Comparison of ENCODE assay signal across 8 mouse cellular contexts in genomic region chr7:45016761-45017160, GRCm38 (mm10). TPM values are rescaled to one million over a fixed set of nuclear protein-coding genes. Genes with fewer than 3 reads are reported as not detected.
DNase-seq lines count a peak whose midpoint lies in the region; ATAC-seq lines count a peak whose summit lies in the region.

No protein-coding gene starts in this region.

- H3K36me3 ChIP-seq in kidney, embryonic 15.5 days, result peaks cover 23% of the 10 kb centered on the region
- peaks cover 10% of the 10 kb centered on the region for H3K36me3 ChIP-seq in hindbrain, embryonic 16.5 days (ENCODE audit: control insufficient read depth, insufficient read depth, low read length)
- H3K36me3 ChIP-seq in midbrain, embryonic 16.5 days (ENCODE audit: control insufficient read depth, insufficient read depth, low read length), result peaks cover 13% of the 10 kb centered on the region

- ATAC-seq in kidney, embryonic 15.5 days (replicated peaks; ENCODE audit: low FRiP score), result no peak
- ATAC-seq in hindbrain, embryonic 16.5 days, result no peak; the same call in 1 of the 2 replicates
- ATAC-seq in midbrain, embryonic 16.5 days, result peak; percentile 4; the same call in 1 of the 2 replicates

- peak overlapping the region; percentile 95 for H3K4me3 ChIP-seq in kidney, embryonic 15.5 days (replicated peaks)
- peak overlapping the region; percentile 70 for H3K4me3 ChIP-seq in brown adipose tissue, adult 24 weeks (ENCODE audit: insufficient read depth, low read depth, low read length)
- peak overlapping the region; percentile 60 for H3K4me3 ChIP-seq in hindbrain, embryonic 16.5 days (ENCODE audit: low read length)
- H3K4me3 ChIP-seq in midbrain, embryonic 16.5 days (ENCODE audit: low read depth, low read length), result peak overlapping the region; percentile 93

- peak overlapping the region; percentile 50 for H3K9ac ChIP-seq in kidney, embryonic 15.5 days
- H3K9ac ChIP-seq in hindbrain, embryonic 16.5 days (ENCODE audit: low read depth, low read length), result peak overlapping the region; percentile 25
- H3K9ac ChIP-seq in midbrain, embryonic 16.5 days (ENCODE audit: low read depth, low read length), result peak overlapping the region; percentile 71

- DNase-seq in kidney, postnatal 36 days, result no peak
- DNase-seq in cerebellum, postnatal 4 days (ENCODE audit: low spot score in 2 of 2), result no peak
- no peak for DNase-seq in cerebellum, adult 11-12 months
- no peak for DNase-seq in ovary, adult 18-20 months (ENCODE audit: low spot score)

- peak overlapping the region; percentile 98 for H3K27ac ChIP-seq in kidney, embryonic 15.5 days
- peak overlapping the region; percentile 100 for H3K27ac ChIP-seq in brown adipose tissue, adult 24 weeks (replicated peaks; ENCODE audit: low read depth, low read length)
- peak overlapping the region; percentile 82 for H3K27ac ChIP-seq in hindbrain, embryonic 16.5 days (ENCODE audit: low read depth, low read length)
- peak overlapping the region; percentile 66 for H3K27ac ChIP-seq in midbrain, embryonic 16.5 days (ENCODE audit: low read length)

- peak overlapping the region; percentile 91 for H3K4me2 ChIP-seq in kidney, embryonic 15.5 days
- peak overlapping the region; percentile 93 for H3K4me2 ChIP-seq in hindbrain, embryonic 16.5 days (ENCODE audit: low read length)
- H3K4me2 ChIP-seq in midbrain, embryonic 16.5 days (ENCODE audit: low read length), result peak overlapping the region; percentile 94

- H3K4me1 ChIP-seq in kidney, embryonic 15.5 days, result peaks cover 41% of the 10 kb centered on the region
- H3K4me1 ChIP-seq in brown adipose tissue, adult 24 weeks (ENCODE audit: control insufficient read depth, insufficient read depth, insufficient read length, low read length), result peaks cover 6% of the 10 kb centered on the region; the same call in 1 of the 2 replicates
- H3K4me1 ChIP-seq in hindbrain, embryonic 16.5 days (ENCODE audit: control insufficient read depth, insufficient read depth, low read depth, low read length), result peaks cover 20% of the 10 kb centered on the region
- H3K4me1 ChIP-seq in midbrain, embryonic 16.5 days (ENCODE audit: control insufficient read depth, insufficient read depth, low read length), result peaks cover 23% of the 10 kb centered on the region

- no peaks in the 10 kb centered on the region for H3K9me3 ChIP-seq in kidney, embryonic 15.5 days (replicated peaks)
- no peaks in the 10 kb centered on the region for H3K9me3 ChIP-seq in hindbrain, embryonic 16.5 days (ENCODE audit: control insufficient read depth, low read length)
- no peaks in the 10 kb centered on the region for H3K9me3 ChIP-seq in midbrain, embryonic 16.5 days (replicated peaks; ENCODE audit: control insufficient read depth, low read length, poor library complexity, severe bottlenecking)

- H3K27me3 ChIP-seq in kidney, embryonic 15.5 days, result 0 out of 2 replicates have a peak, but pooled peaks cover 4% of the 10 kb centered on the region
- H3K27me3 ChIP-seq in hindbrain, embryonic 16.5 days (replicated peaks; ENCODE audit: control insufficient read depth, insufficient read depth, low read length), result no peaks in the 10 kb centered on the region
- no peaks in the 10 kb centered on the region for H3K27me3 ChIP-seq in midbrain, embryonic 16.5 days (ENCODE audit: control insufficient read depth, insufficient read depth, low read depth, low read length)

- WGBS in kidney, embryonic 15.5 days, result 4% methylated on average over 4 of the region's 4 CpGs
- 4% methylated on average over 4 of the region's 4 CpGs for WGBS in hindbrain, embryonic 16.5 days
- WGBS in midbrain, embryonic 16.5 days, result 3% methylated on average over 4 of the region's 4 CpGs

RNA-seq across cellular contexts. Expression of gene Scaf1, which starts 0.6 kb away (rescaled TPM):
- polyA plus RNA-seq in kidney, embryonic 15.5 days (2015; fragmentation: Nextera tagmentation; extraction: Ambion mirVana), result 35.5 and 40.1 TPM in 2 replicates
- polyA plus RNA-seq in brown adipose tissue, adult 24 weeks (2012; ENCODE audit: insufficient read depth, insufficient read length, missing spikeins), result 26.3 and 27.5 TPM in 2 replicates
- 38.6 and 47.1 TPM in 2 replicates for polyA plus RNA-seq in hindbrain, embryonic 16.5 days (2015; fragmentation: Nextera tagmentation; extraction: Ambion mirVana)
- polyA plus RNA-seq in midbrain, embryonic 16.5 days (2015; fragmentation: Nextera tagmentation; extraction: Ambion mirVana), result 42.4 and 47.8 TPM in 2 replicates

RNA-seq across cellular contexts. Expression of gene Rras, which starts 1.0 kb away (rescaled TPM):
- 32.6 and 43.2 TPM in 2 replicates for polyA plus RNA-seq in kidney, embryonic 15.5 days (2015; fragmentation: Nextera tagmentation; extraction: Ambion mirVana)
- 76.5 and 82.6 TPM in 2 replicates for polyA plus RNA-seq in brown adipose tissue, adult 24 weeks (2012; ENCODE audit: insufficient read depth, insufficient read length, missing spikeins)
- polyA plus RNA-seq in hindbrain, embryonic 16.5 days (2015; fragmentation: Nextera tagmentation; extraction: Ambion mirVana), result 13.1 and 16.7 TPM in 2 replicates
- 12.2 and 12.4 TPM in 2 replicates for polyA plus RNA-seq in midbrain, embryonic 16.5 days (2015; fragmentation: Nextera tagmentation; extraction: Ambion mirVana)

RNA-seq across cellular contexts. Expression of gene Bcl2l12, which starts 18.2 kb away (rescaled TPM):
- polyA plus RNA-seq in kidney, embryonic 15.5 days (2015; fragmentation: Nextera tagmentation; extraction: Ambion mirVana), result 60.7 and 66.5 TPM in 2 replicates
- 8.9 and 9.1 TPM in 2 replicates for polyA plus RNA-seq in brown adipose tissue, adult 24 weeks (2012; ENCODE audit: insufficient read depth, insufficient read length, missing spikeins)
- 10.2 and 15.7 TPM in 2 replicates for polyA plus RNA-seq in hindbrain, embryonic 16.5 days (2015; fragmentation: Nextera tagmentation; extraction: Ambion mirVana)
- 7.0 and 8.3 TPM in 2 replicates for polyA plus RNA-seq in midbrain, embryonic 16.5 days (2015; fragmentation: Nextera tagmentation; extraction: Ambion mirVana)

RNA-seq across cellular contexts. Expression of gene Irf3, which starts 19.3 kb away (rescaled TPM):
- 86.4 and 90.4 TPM in 2 replicates for polyA plus RNA-seq in kidney, embryonic 15.5 days (2015; fragmentation: Nextera tagmentation; extraction: Ambion mirVana)
- polyA plus RNA-seq in brown adipose tissue, adult 24 weeks (2012; ENCODE audit: insufficient read depth, insufficient read length, missing spikeins), result 40.8 and 41.4 TPM in 2 replicates
- 63.5 and 65.4 TPM in 2 replicates for polyA plus RNA-seq in hindbrain, embryonic 16.5 days (2015; fragmentation: Nextera tagmentation; extraction: Ambion mirVana)
- 52.3 and 53.6 TPM in 2 replicates for polyA plus RNA-seq in midbrain, embryonic 16.5 days (2015; fragmentation: Nextera tagmentation; extraction: Ambion mirVana)

RNA-seq across cellular contexts. Expression of gene Prmt1, which starts 30.4 kb away (rescaled TPM):
- polyA plus RNA-seq in kidney, embryonic 15.5 days (2015; fragmentation: Nextera tagmentation; extraction: Ambion mirVana), result 704 and 710 TPM in 2 replicates
- polyA plus RNA-seq in brown adipose tissue, adult 24 weeks (2012; ENCODE audit: insufficient read depth, insufficient read length, missing spikeins), result 47.1 and 73.7 TPM in 2 replicates
- 629 and 637 TPM in 2 replicates for polyA plus RNA-seq in hindbrain, embryonic 16.5 days (2015; fragmentation: Nextera tagmentation; extraction: Ambion mirVana)
- 671 and 697 TPM in 2 replicates for polyA plus RNA-seq in midbrain, embryonic 16.5 days (2015; fragmentation: Nextera tagmentation; extraction: Ambion mirVana)
